Comparison of ENCODE assay signal across 8 mouse cellular contexts in genomic region chr19:47168793-47169412, GRCm38 (mm10). TPM values are rescaled to one million over a fixed set of nuclear protein-coding genes. Genes with fewer than 3 reads are reported as not detected.
A peak's percentile ranks its signal among the peaks of the same experiment; 100 is the strongest.
DNase-seq lines count a peak whose midpoint lies in the region; ATAC-seq lines count a peak whose summit lies in the region.

No protein-coding gene starts in this region.

- WGBS in embryonic facial prominence, embryonic 10.5 days, result 25% methylated on average over 11 of the region's 11 CpGs
- WGBS in intestine, embryonic 16.5 days, result 25% methylated on average over 11 of the region's 11 CpGs

- H3K4me3 ChIP-seq in embryonic facial prominence, embryonic 10.5 days, result peak overlapping the region; percentile 33; the same call in 1 of the 2 replicates
- peak overlapping the region; percentile 13 for H3K4me3 ChIP-seq in intestine, embryonic 16.5 days (ENCODE audit: low read length)

- H3K4me2 ChIP-seq in intestine, embryonic 16.5 days (ENCODE audit: low read depth, low read length), result peak overlapping the region; percentile 41

- peak; percentile 81 for ATAC-seq in granulocyte monocyte progenitor cell, adult 5-6 weeks (replicated peaks; ENCODE audit: poor library complexity, severe bottlenecking)
- ATAC-seq in intestine, embryonic 16.5 days, result peak; percentile 59

- no peaks in the 10 kb centered on the region for H3K9me3 ChIP-seq in embryonic facial prominence, embryonic 10.5 days
- no peaks in the 10 kb centered on the region for H3K9me3 ChIP-seq in intestine, embryonic 16.5 days (ENCODE audit: control insufficient read depth, low read length)

- H3K27ac ChIP-seq in embryonic facial prominence, embryonic 10.5 days (replicated peaks), result no peak overlapping the region
- no peak overlapping the region for H3K27ac ChIP-seq in intestine, embryonic 16.5 days (ENCODE audit: low read length)

- 0 out of 2 replicates have a peak, but pooled peaks cover 8% of the 10 kb centered on the region for H3K27me3 ChIP-seq in embryonic facial prominence, embryonic 10.5 days (replicated peaks; ENCODE audit: low read depth, poor library complexity, severe bottlenecking)
- H3K27me3 ChIP-seq in intestine, embryonic 16.5 days (replicated peaks; ENCODE audit: control insufficient read depth, insufficient read depth, low read length), result no peaks in the 10 kb centered on the region

- intact Hi-C loops in left cerebral cortex, postnatal 36 days (cut with DNase I), result loop anchor here (2.0 to 5.0 kb wide), 2 partner anchors 48 to 102 kb away; partner anchors contain the start of gene Taf5

- H3K4me1 ChIP-seq in embryonic facial prominence, embryonic 10.5 days, result peaks cover 12% of the 10 kb centered on the region
- peaks cover 7% of the 10 kb centered on the region; the same call in 1 of the 2 replicates for H3K4me1 ChIP-seq in intestine, embryonic 16.5 days (ENCODE audit: control insufficient read depth, insufficient read depth, low read length)

- H3K9ac ChIP-seq in intestine, embryonic 16.5 days (ENCODE audit: low read depth, low read length), result peak overlapping the region; percentile 35; the same call in 1 of the 2 replicates

- H3K36me3 ChIP-seq in embryonic facial prominence, embryonic 10.5 days (replicated peaks), result no peaks in the 10 kb centered on the region
- H3K36me3 ChIP-seq in intestine, embryonic 16.5 days (ENCODE audit: control insufficient read depth, insufficient read depth, low read length), result no peaks in the 10 kb centered on the region

- DNase-seq in adrenal gland, postnatal 14 days, result peak; percentile 91
- DNase-seq in embryonic facial prominence, embryonic 10.5 days (ENCODE audit: low spot score), result peak; percentile 85
- peak; percentile 82 to 89 for DNase-seq in left cerebral cortex, postnatal 36 days (ENCODE audit: low spot score in 2 of 2)
- DNase-seq in mesoderm, embryonic 11.5 days (ENCODE audit: low read depth, low spot score), result peak; percentile 85
- peak; percentile 92 for DNase-seq in right cerebral cortex, postnatal 4 days
- peak; percentile 65 for DNase-seq in yolk sac, embryonic 10.5 days (ENCODE audit: low spot score)

RNA-seq across cellular contexts. Expression of gene Neurl1a, which starts 9.7 kb away (rescaled TPM):
- 15.3 and 16.0 TPM in 2 replicates for total RNA-seq in adrenal gland, postnatal 14 days (2021)
- 6.4 TPM in 2 replicates for polyA plus RNA-seq in embryonic facial prominence, embryonic 10.5 days (2016; fragmentation: Nextera tagmentation; extraction: Ambion mirVana)
- total RNA-seq in granulocyte monocyte progenitor cell, adult 5-6 weeks (2014; fragmentation: Nextera tagmentation), result not detected in 2 replicates
- total RNA-seq in granulocyte monocyte progenitor cell, adult 5-6 weeks (2017), result 0.04 TPM in 1 of 2 replicates, not detected in the other
- 3.7 and 4.2 TPM in 2 replicates for polyA plus RNA-seq in intestine, embryonic 16.5 days (2015; fragmentation: Nextera tagmentation; extraction: Ambion mirVana)
- 100 to 1,000 TPM; 201 to 207 TPM for total RNA-seq in left cerebral cortex, postnatal 36 days (2021)

RNA-seq across cellular contexts. Expression of gene Calhm3, which starts 11.3 kb away (rescaled TPM):
- not detected in 2 replicates for total RNA-seq in adrenal gland, postnatal 14 days (2021)
- not detected in 2 replicates for polyA plus RNA-seq in embryonic facial prominence, embryonic 10.5 days (2016; fragmentation: Nextera tagmentation; extraction: Ambion mirVana)
- not detected in 2 replicates for total RNA-seq in granulocyte monocyte progenitor cell, adult 5-6 weeks (2014; fragmentation: Nextera tagmentation)
- total RNA-seq in granulocyte monocyte progenitor cell, adult 5-6 weeks (2017), result not detected in 2 replicates
- 0.88 and 1.1 TPM in 2 replicates for polyA plus RNA-seq in intestine, embryonic 16.5 days (2015; fragmentation: Nextera tagmentation; extraction: Ambion mirVana)
- not detected for total RNA-seq in left cerebral cortex, postnatal 36 days (2021)

RNA-seq across cellular contexts. Expression of gene Calhm1, which starts 24.8 kb away (rescaled TPM):
- not detected in 2 replicates for total RNA-seq in adrenal gland, postnatal 14 days (2021)
- polyA plus RNA-seq in embryonic facial prominence, embryonic 10.5 days (2016; fragmentation: Nextera tagmentation; extraction: Ambion mirVana), result not detected in 2 replicates
- not detected in 2 replicates for total RNA-seq in granulocyte monocyte progenitor cell, adult 5-6 weeks (2014; fragmentation: Nextera tagmentation)
- not detected in 2 replicates for total RNA-seq in granulocyte monocyte progenitor cell, adult 5-6 weeks (2017)
- not detected in 2 replicates for polyA plus RNA-seq in intestine, embryonic 16.5 days (2015; fragmentation: Nextera tagmentation; extraction: Ambion mirVana)
- total RNA-seq in left cerebral cortex, postnatal 36 days (2021), result not detected

RNA-seq across cellular contexts. Expression of gene Calhm2, which starts 30.8 kb away (rescaled TPM):
- 4.4 and 5.4 TPM in 2 replicates for total RNA-seq in adrenal gland, postnatal 14 days (2021)
- polyA plus RNA-seq in embryonic facial prominence, embryonic 10.5 days (2016; fragmentation: Nextera tagmentation; extraction: Ambion mirVana), result 2.8 TPM in 2 replicates
- total RNA-seq in granulocyte monocyte progenitor cell, adult 5-6 weeks (2014; fragmentation: Nextera tagmentation), result 6.6 and 18.6 TPM in 2 replicates
- total RNA-seq in granulocyte monocyte progenitor cell, adult 5-6 weeks (2017), result 6.0 and 10.2 TPM in 2 replicates
- 5.8 and 6.4 TPM in 2 replicates for polyA plus RNA-seq in intestine, embryonic 16.5 days (2015; fragmentation: Nextera tagmentation; extraction: Ambion mirVana)
- 1 to 10 TPM; 6.1 to 6.7 TPM for total RNA-seq in left cerebral cortex, postnatal 36 days (2021)

Comparison
In these comparisons a context has a peak if more than half of its experiments do, and no peak if none do; other contexts are left out.
1. RNA of gene Neurl1a, which starts 9.7 kb away (total RNA-seq): 201 to 207 TPM in left cerebral cortex, postnatal 36 days and 15.3 to 16.0 TPM in adrenal gland, postnatal 14 days; 0.04 TPM in granulocyte monocyte progenitor cell, adult 5-6 weeks; every median in the first group is over 10 times any median in the second.
2. Peak in every context shown above with its lines, with median percentiles within 50 percentile points of each other: DNase-seq.